Mouse (Mus musculus): ENCODE data around the gene Pagr1a.
A peak's percentile ranks its signal among the peaks of the same experiment; 100 is the strongest.

The Pagr1a gene

GRCm38 (mm10) chr7:127021563-127022527 is 4.7 kb upstream of the Pagr1a start:
- DNase-seq (ENCODE audit: low read depth in 2 of 2, low spot score in 2 of 2), result no peak

- DNase-seq (ENCODE audit: low read depth in 2 of 2, low spot score in 2 of 2), result peak in 1 of 2 experiments; percentile 23
Observed at GRCm38 (mm10) chr7:127020901-127021562, 3.9 kb upstream of the Pagr1a start, which contains the start of the genes Gm42742 and Prrt2. Gene Gm42742, minus strand, starts transcription at chr7:127021097. Gene Prrt2, minus strand, starts transcription at chr7:127021211.

- no peak for DNase-seq (ENCODE audit: low read depth in 2 of 2, low spot score in 2 of 2)
Observed at GRCm38 (mm10) chr7:127020491-127020890, 3.3 kb upstream of the Pagr1a start.

GRCm38 (mm10) chr7:127020031-127020430 is 2.9 kb upstream of the Pagr1a start:
- no peak for DNase-seq (ENCODE audit: low read depth in 2 of 2, low spot score in 2 of 2)

GRCm38 (mm10) chr7:127019306-127019960 is 2.3 kb upstream of the Pagr1a start:
- no peak for DNase-seq (ENCODE audit: low read depth in 2 of 2, low spot score in 2 of 2)

GRCm38 (mm10) chr7:127018416-127019305 is 1.5 kb upstream of the Pagr1a start:
- no peak for DNase-seq (ENCODE audit: low read depth in 2 of 2, low spot score in 2 of 2)

GRCm38 (mm10) chr7:127017950-127018345 is 796 bp upstream of the Pagr1a start:
- no peak for DNase-seq (ENCODE audit: low read depth in 2 of 2, low spot score in 2 of 2)

- DNase-seq (ENCODE audit: low read depth in 2 of 2, low spot score in 2 of 2), result no peak
Observed at GRCm38 (mm10) chr7:127016486-127016938, 640 bp downstream of the Pagr1a start.

- no peak for DNase-seq (ENCODE audit: low read depth in 2 of 2, low spot score in 2 of 2)
Observed at GRCm38 (mm10) chr7:127016481-127016485, 869 bp downstream of the Pagr1a start, which contains the start of gene Pagr1b. Gene Pagr1b, minus strand, starts transcription at chr7:127016484.

GRCm38 (mm10) chr7:127016081-127016480 is 1.1 kb downstream of the Pagr1a start:
- DNase-seq (ENCODE audit: low read depth in 2 of 2, low spot score in 2 of 2), result no peak

GRCm38 (mm10) chr7:127014993-127015392 is 2.2 kb downstream of the Pagr1a start:
- DNase-seq (ENCODE audit: low read depth in 2 of 2, low spot score in 2 of 2), result no peak

- DNase-seq (ENCODE audit: low read depth in 2 of 2, low spot score in 2 of 2), result peak; percentile 41 to 64
Observed at GRCm38 (mm10) chr7:127014320-127014719, 2.8 kb downstream of the Pagr1a start, which contains the start of gene Mvp. Gene Mvp, minus strand, starts transcription at chr7:127014621.

GRCm38 (mm10) chr7:127013385-127013784 is 3.8 kb downstream of the Pagr1a start:
- no peak for DNase-seq (ENCODE audit: low read depth in 2 of 2, low spot score in 2 of 2)

GRCm38 (mm10) chr7:127012845-127013244 is 4.3 kb downstream of the Pagr1a start:
- DNase-seq (ENCODE audit: low read depth in 2 of 2, low spot score in 2 of 2), result no peak

GRCm38 (mm10) chr7:127012374-127012773 is 4.8 kb downstream of the Pagr1a start:
- DNase-seq (ENCODE audit: low read depth in 2 of 2, low spot score in 2 of 2), result no peak

GRCm38 (mm10) chr7:127011717-127012116 is 5.4 kb downstream of the Pagr1a start:
- no peak for DNase-seq (ENCODE audit: low read depth in 2 of 2, low spot score in 2 of 2)

GRCm38 (mm10) chr7:127011051-127011450 is 6.1 kb downstream of the Pagr1a start:
- DNase-seq (ENCODE audit: low read depth in 2 of 2, low spot score in 2 of 2), result no peak

GRCm38 (mm10) chr7:127009307-127010085 is 7.7 kb downstream of the Pagr1a start:
- no peak for DNase-seq (ENCODE audit: low read depth in 2 of 2, low spot score in 2 of 2)

GRCm38 (mm10) chr7:127008239-127009019 is 8.7 kb downstream of the Pagr1a start:
- DNase-seq (ENCODE audit: low read depth in 2 of 2, low spot score in 2 of 2), result no peak

All from CD8-positive naive resting alpha-beta T cell, adult 2 months (primary cell).